Mouse (Mus musculus) liver, postnatal 0 days (tissue): Measurements from ENCODE around the gene Gstm3.

Source experiments
- CTCF ChIP-seq: sonication (generic); IDR thresholded peaks from 2 replicates; pipeline ENCODE4 v1.5.1; 2016; ENCODE audit warnings: antibody characterized with exemption, low read depth
- EP300 ChIP-seq: IDR thresholded peaks from 2 replicates; pipeline ENCODE4 v1.6.1; 2016; ENCODE audit warnings: antibody characterized with exemption, low read depth, mild to moderate bottlenecking

DNA sequence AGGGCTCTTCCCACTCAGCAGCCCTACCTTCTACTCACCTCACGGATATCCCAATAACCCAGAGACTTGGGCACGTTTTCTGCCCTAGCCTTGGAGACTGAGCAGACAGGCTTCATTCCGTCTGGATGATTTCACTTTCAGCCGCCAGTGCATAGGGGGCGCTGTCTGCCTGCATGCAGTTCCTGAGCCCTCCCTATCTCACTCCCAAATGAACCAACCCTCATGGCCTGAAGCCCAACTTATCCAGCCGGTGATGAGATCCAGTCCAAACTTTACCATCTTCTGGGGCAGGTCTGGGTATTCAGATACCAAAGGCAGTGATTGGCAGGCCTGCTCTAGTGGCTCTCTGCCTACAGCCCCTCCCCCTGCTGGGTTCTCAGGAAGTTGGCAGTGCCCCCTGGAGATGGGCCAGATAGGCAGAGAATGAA is 15.7 kb downstream of the Gstm3 start:
- TF ChIP-seq CTCF = peak; percentile 94
- TF ChIP-seq EP300 = no peak
